ENCODE assay signal across 10 mouse cellular contexts in the genomic region with DNA sequence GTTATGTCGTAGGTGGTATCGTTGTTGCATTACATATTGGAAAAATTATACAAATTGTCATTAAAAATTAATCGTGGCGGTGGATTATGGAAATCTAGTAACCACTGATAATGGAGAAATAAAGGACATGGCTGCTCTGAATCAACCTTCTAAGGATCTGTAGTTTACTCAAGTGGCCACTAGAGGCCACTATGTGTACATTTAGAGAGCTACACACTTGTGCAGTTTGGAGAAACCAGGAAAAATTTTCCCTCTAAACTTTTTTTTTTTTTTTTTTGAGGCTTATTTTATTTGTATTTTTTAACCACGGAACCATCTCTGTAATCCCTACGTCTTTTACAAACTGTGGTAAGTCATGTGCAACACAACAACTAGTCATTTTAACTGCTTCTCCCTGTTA. TPM values are rescaled to one million over a fixed set of nuclear protein-coding genes. Genes with fewer than 3 reads are reported as not detected.
DNase-seq lines count a peak whose midpoint lies in the region; TF ChIP-seq lines count a peak whose summit lies in the region.
"Had no signal": no experiment of that assay in that cellular context is flagged by ENCODE, and none has a peak within 500 bp of the region (broad histone marks: within the 10 kb centered on the region; RNA-seq: fewer than 3 reads in every experiment).

No protein-coding gene starts in this region.

- peak; percentile 82 for TF ChIP-seq CTCF in left cerebral cortex, adult 2 months (IDR thresholded peaks at IDR 0.05)

- no peak overlapping the region for H3K4me3 ChIP-seq in left cerebral cortex, adult 2 months

- intact Hi-C loops in left cerebral cortex, adult 2 months (cut with DNase I) = loop anchor here (2.0 to 10.0 kb wide), 2 partner anchors 116 to 240 kb away; a partner anchor contains a TSS

- DNase-seq in cerebellum, postnatal 14 days = peak; percentile 28 to 46
- no peak for DNase-seq in cerebellum, postnatal 4 days (ENCODE audit: low spot score in 2 of 2)
- no peak for DNase-seq in left cerebral cortex, adult 2 months (ENCODE audit: extremely low spot score in 1 of 2, low spot score in 2 of 2)
- DNase-seq in left cerebral cortex, adult 8-10 months (ENCODE audit: low spot score in 2 of 2) = no peak
- peak; percentile 76 for DNase-seq in adipocyte (ENCODE audit: low spot score)
- peak; percentile 60 for DNase-seq in lung, postnatal 10 days
- DNase-seq in urinary bladder, postnatal 10 days (ENCODE audit: low spot score) = no peak
- no peak for DNase-seq in thymus, postnatal 14 days
- DNase-seq: kidney, adult 8-10 months had no signal

- H3K27ac ChIP-seq in left cerebral cortex, adult 2 months = no peak overlapping the region
- H3K27ac ChIP-seq: macrophage had no signal

RNA-seq across cellular contexts. Expression of a gene that starts 15.4 kb away (rescaled TPM):
- under 1 TPM; 0.63 to 1.00 TPM for total RNA-seq in left cerebral cortex, adult 2 months (2021)
- under 1 TPM; 0.39 to 0.91 (median 0.81) TPM for total RNA-seq in left cerebral cortex, adult 8-10 months (2022)

RNA-seq across cellular contexts. Expression of a gene that starts 18.2 kb away (rescaled TPM):
- 1 to 10 TPM in 1 of 2 experiments, under 1 TPM in 1; 0.87 to 1.1 TPM for total RNA-seq in left cerebral cortex, adult 2 months (2021)
- total RNA-seq in left cerebral cortex, adult 8-10 months (2022) = under 1 TPM; 0.60 to 0.91 (median 0.75) TPM

RNA-seq across cellular contexts. Expression of a gene that starts 25.6 kb away (rescaled TPM):
- total RNA-seq in left cerebral cortex, adult 2 months (2021) = not detected
- total RNA-seq in left cerebral cortex, adult 8-10 months (2022) = under 1 TPM in 1 of 4 experiments, not detected in 3; 0.42 TPM

RNA-seq across cellular contexts. Expression of a gene that starts 35.1 kb away (rescaled TPM):
- total RNA-seq in left cerebral cortex, adult 2 months (2021) = not detected
- not detected for total RNA-seq in left cerebral cortex, adult 8-10 months (2022)

RNA-seq across cellular contexts. Expression of a gene that starts 44.6 kb away (rescaled TPM):
- total RNA-seq in left cerebral cortex, adult 2 months (2021) = not detected
- total RNA-seq in left cerebral cortex, adult 8-10 months (2022) = not detected

Comparison
In these comparisons a context has a peak if more than half of its experiments do, and no peak if none do; other contexts are left out.
1. DNase-seq: peak in cerebellum, postnatal 14 days (2 of 2), adipocyte (single experiment) and lung, postnatal 10 days (single experiment); none in cerebellum, postnatal 4 days (0 of 2), left cerebral cortex, adult 2 months (0 of 2), left cerebral cortex, adult 8-10 months (0 of 2), urinary bladder, postnatal 10 days (single experiment) and thymus, postnatal 14 days (single experiment).